Comparison of ENCODE assay signal across 8 mouse cellular contexts in the genomic region with DNA sequence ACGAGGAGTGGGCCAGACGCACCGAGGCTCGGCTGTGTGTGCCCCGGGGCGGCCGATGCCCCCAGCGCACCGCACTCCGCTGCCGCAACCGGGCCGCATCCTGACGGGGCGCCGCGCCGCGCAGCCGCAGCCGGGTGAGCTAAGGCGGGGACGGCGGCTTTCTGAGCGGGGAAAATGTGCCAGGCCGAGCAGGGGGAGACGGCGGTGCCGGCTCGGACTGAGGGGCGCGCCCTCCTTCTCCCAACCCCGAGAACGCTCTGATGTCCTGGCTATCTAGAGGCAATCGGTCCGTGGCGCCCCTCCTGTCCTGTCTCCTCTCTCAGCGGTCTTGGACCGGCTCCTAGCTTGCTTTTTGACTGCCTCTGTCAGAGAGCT. TPM values are rescaled to one million over a fixed set of nuclear protein-coding genes. Genes with fewer than 3 reads are reported as not detected.
DNase-seq lines count a peak whose midpoint lies in the region; ATAC-seq and TF ChIP-seq lines count a peak whose summit lies in the region.

No protein-coding gene starts in this region.

- peak overlapping the region; percentile 88 for H3K9ac ChIP-seq in heart, embryonic 16.5 days (ENCODE audit: low read length)
- H3K9ac ChIP-seq in heart, postnatal 0 days (replicated peaks; ENCODE audit: low read depth, low read length) = peak overlapping the region; percentile 77

- WGBS in heart, embryonic 16.5 days = under 1% methylated on average over 26 of the region's 39 CpGs
- under 1% methylated on average over 38 of the region's 39 CpGs for WGBS in heart, postnatal 0 days
- 0% methylated on average over 32 of the region's 39 CpGs for WGBS in macrophage (ENCODE audit: missing documents)

- no peak for TF ChIP-seq EP300 in heart, postnatal 0 days (IDR thresholded peaks at IDR 0.05; ENCODE audit: low read depth)

- TF ChIP-seq CTCF in Patski (IDR thresholded peaks at IDR 0.05) = no peak
- no peak for TF ChIP-seq CTCF in heart, postnatal 0 days (IDR thresholded peaks at IDR 0.05; ENCODE audit: low read depth)

- H3K9me3 ChIP-seq in heart, embryonic 16.5 days (replicated peaks; ENCODE audit: control insufficient read depth, low read length) = no peaks in the 10 kb centered on the region
- no peaks in the 10 kb centered on the region for H3K9me3 ChIP-seq in heart, postnatal 0 days (replicated peaks; ENCODE audit: control insufficient read depth, low read length)

- intact Hi-C loops in heart, postnatal 10 days (cut with DNase I) = no loop called here

- 0 out of 2 replicates have a peak, but pooled peaks cover 2% of the 10 kb centered on the region for H3K27me3 ChIP-seq in heart, embryonic 16.5 days (ENCODE audit: control insufficient read depth, insufficient read depth, low read length)
- H3K27me3 ChIP-seq in Patski = no peaks in the 10 kb centered on the region
- no peaks in the 10 kb centered on the region for H3K27me3 ChIP-seq in heart, postnatal 0 days (ENCODE audit: control insufficient read depth, insufficient read depth, low read length)

- no peaks in the 10 kb centered on the region for H3K79me2 ChIP-seq in macrophage (ENCODE audit: inconsistent target)

- CTCF ChIA-PET in Patski (lab: Charles Lee) = interaction anchor here (1.2 to 6.6 kb wide), 3 partner anchors 14 to 38 kb away, joined by 3 to 33 read pairs (median 17); no protein-coding TSS in a partner anchor

- no peak for DNase-seq in heart, postnatal 10 days
- DNase-seq in Patski (ENCODE audit: low read depth, low spot score) (no peak), MN1 (ENCODE audit: low spot score) (no peak)
- DNase-seq in heart, postnatal 0 days (ENCODE audit: low spot score) = no peak
- DNase-seq in ovary, adult 18-20 months (ENCODE audit: low spot score) = no peak
- no peak for DNase-seq in cerebellum, postnatal 36 days

- H3K36me3 ChIP-seq in heart, embryonic 16.5 days (ENCODE audit: control insufficient read depth, insufficient read depth) = peaks cover 20% of the 10 kb centered on the region
- H3K36me3 ChIP-seq in heart, postnatal 0 days (replicated peaks; ENCODE audit: control insufficient read depth, insufficient read depth, low read length) = peaks cover 34% of the 10 kb centered on the region
- peaks cover 25% of the 10 kb centered on the region; the same call in 1 of the 2 replicates for H3K36me3 ChIP-seq in macrophage (ENCODE audit: inconsistent target)

- POLR2A ChIA-PET in Patski (lab: Charles Lee) = interaction anchor here (0.7 to 1.9 kb wide), 4 partner anchors 14 to 38 kb away, joined by 3 to 5 read pairs (median 4); a partner anchor contains a TSS

- peak; percentile 61 for ATAC-seq in heart, embryonic 16.5 days (replicated peaks; ENCODE audit: extremely low read depth, insufficient read depth, low FRiP score)
- peak; percentile 37 for ATAC-seq in Patski
- peak; percentile 57 for ATAC-seq in heart, postnatal 0 days (ENCODE audit: insufficient read depth, low read depth)

- H3K27ac ChIP-seq in heart, embryonic 16.5 days (ENCODE audit: low read length) = peak overlapping the region; percentile 80
- H3K27ac ChIP-seq in heart, postnatal 0 days (ENCODE audit: low read depth) = peak overlapping the region; percentile 54; the same call in 1 of the 2 replicates
- no peak overlapping the region for H3K27ac ChIP-seq in macrophage

- H3K4me2 ChIP-seq in heart, embryonic 16.5 days (ENCODE audit: low read depth, low read length) = peak overlapping the region; percentile 92
- peak overlapping the region; percentile 94 for H3K4me2 ChIP-seq in heart, postnatal 0 days (ENCODE audit: low read depth, low read length)

- in situ Hi-C loops in Patski (cut with MboI; ENCODE audit: low pct_unique_long_range_greater_than_20kb) = no loop called here

- H3K4me3 ChIP-seq in heart, embryonic 16.5 days (ENCODE audit: low read length) = peak overlapping the region; percentile 72
- peak overlapping the region; percentile 87 for H3K4me3 ChIP-seq in heart, postnatal 0 days (ENCODE audit: low read depth, low read length)
- peak overlapping the region; percentile 67 for H3K4me3 ChIP-seq in macrophage (ENCODE audit: inconsistent target)

- peaks cover 10% of the 10 kb centered on the region for H3K4me1 ChIP-seq in heart, embryonic 16.5 days (ENCODE audit: control insufficient read depth, insufficient read depth, low read length)
- peaks cover 10% of the 10 kb centered on the region; the same call in 1 of the 2 replicates for H3K4me1 ChIP-seq in heart, postnatal 0 days (ENCODE audit: control insufficient read depth, insufficient read depth)

RNA-seq across cellular contexts. Expression of a gene that starts 0.4 kb away (rescaled TPM):
- polyA plus RNA-seq in heart, embryonic 16.5 days (2015; fragmentation: Nextera tagmentation; extraction: Ambion mirVana) = 10.6 and 11.5 TPM in 2 replicates
- 10 to 100 TPM; 21.4 to 22.4 TPM for total RNA-seq in heart, postnatal 10 days (2021)
- polyA plus RNA-seq in Patski (2021) (31.4 TPM), macrophage (2018) (11.2 to 17.7 TPM (median 17.3 TPM) in 3 replicates)
- total RNA-seq in heart, postnatal 0 days (2014; rRNA removed; ENCODE audit: low replicate concordance) = 28.2 and 30.0 TPM in 2 replicates
- polyA plus RNA-seq in heart, postnatal 0 days (2015; fragmentation: Nextera tagmentation; extraction: Ambion mirVana) = 8.4 and 8.6 TPM in 2 replicates
- total RNA-seq in macrophage (2018; cell fraction: chromatin; rRNA removed) = 10 to 100 TPM in 7 of 26 experiments, 1 to 10 TPM in 19; 1.3 to 15.6 (median 6.1) TPM
- total RNA-seq in macrophage (2018; cell fraction: cytosol; rRNA removed) = 10 to 100 TPM in 25 of 26 experiments, 1 to 10 TPM in 1; 8.2 to 21.1 (median 13.8) TPM
- 10 to 100 TPM in 24 of 26 experiments, 1 to 10 TPM in 2; 9.0 to 23.1 (median 14.2) TPM for total RNA-seq in macrophage (2018; cell fraction: nucleus; rRNA removed)

RNA-seq across cellular contexts. Expression of a gene that starts 14.5 kb away (rescaled TPM):
- 26.4 and 29.6 TPM in 2 replicates for polyA plus RNA-seq in heart, embryonic 16.5 days (2015; fragmentation: Nextera tagmentation; extraction: Ambion mirVana)
- total RNA-seq in heart, postnatal 10 days (2021) = 10 to 100 TPM; 37.2 to 37.4 TPM
- polyA plus RNA-seq in Patski (2021) = 52.9 TPM
- total RNA-seq in heart, postnatal 0 days (2014; rRNA removed; ENCODE audit: low replicate concordance) = 26.9 and 42.6 TPM in 2 replicates
- polyA plus RNA-seq in heart, postnatal 0 days (2015; fragmentation: Nextera tagmentation; extraction: Ambion mirVana) = 16.7 and 20.2 TPM in 2 replicates
- total RNA-seq in macrophage (2018; cell fraction: chromatin; rRNA removed) = 100 to 1,000 TPM in 7 of 26 experiments, 10 to 100 TPM in 19; 27.3 to 139 (median 73.3) TPM
- 10 to 100 TPM in 17 of 26 experiments, 1 to 10 TPM in 9; 5.3 to 17.3 (median 12.3) TPM for total RNA-seq in macrophage (2018; cell fraction: cytosol; rRNA removed)
- total RNA-seq in macrophage (2018; cell fraction: nucleus; rRNA removed) = 100 to 1,000 TPM in 2 of 26 experiments, 10 to 100 TPM in 24; 13.1 to 107 (median 39.2) TPM
- polyA plus RNA-seq in macrophage (2018) = 13.8 to 16.1 TPM (median 15.3 TPM) in 3 replicates

RNA-seq across cellular contexts. Expression of a gene that starts 15.5 kb away (rescaled TPM):
- polyA plus RNA-seq in heart, embryonic 16.5 days (2015; fragmentation: Nextera tagmentation; extraction: Ambion mirVana) = 27.2 and 31.4 TPM in 2 replicates
- total RNA-seq in heart, postnatal 10 days (2021) = 10 to 100 TPM; 14.3 to 17.5 TPM
- 28.7 TPM for polyA plus RNA-seq in Patski (2021)
- 23.5 and 56.9 TPM in 2 replicates for total RNA-seq in heart, postnatal 0 days (2014; rRNA removed; ENCODE audit: low replicate concordance)
- polyA plus RNA-seq in heart, postnatal 0 days (2015; fragmentation: Nextera tagmentation; extraction: Ambion mirVana) = 16.2 and 16.3 TPM in 2 replicates
- total RNA-seq in macrophage (2018; cell fraction: chromatin; rRNA removed) = 10 to 100 TPM in 11 of 26 experiments, 1 to 10 TPM in 15; 1.3 to 26.3 (median 5.9) TPM
- total RNA-seq in macrophage (2018; cell fraction: cytosol; rRNA removed) = 1 to 10 TPM; 3.2 to 6.0 (median 4.2) TPM
- total RNA-seq in macrophage (2018; cell fraction: nucleus; rRNA removed) = 10 to 100 TPM in 3 of 26 experiments, 1 to 10 TPM in 23; 1.6 to 18.9 (median 4.7) TPM
- 2.9 to 7.5 TPM (median 5.4 TPM) in 3 replicates for polyA plus RNA-seq in macrophage (2018)

RNA-seq across cellular contexts. Expression of a gene that starts 17.1 kb away (rescaled TPM):
- 16.3 and 17.2 TPM in 2 replicates for polyA plus RNA-seq in heart, embryonic 16.5 days (2015; fragmentation: Nextera tagmentation; extraction: Ambion mirVana)
- 10 to 100 TPM; 36.5 to 40.4 TPM for total RNA-seq in heart, postnatal 10 days (2021)
- polyA plus RNA-seq in Patski (2021) (50.0 TPM), macrophage (2018) (21.1 to 24.9 TPM (median 24.4 TPM) in 3 replicates)
- total RNA-seq in heart, postnatal 0 days (2014; rRNA removed; ENCODE audit: low replicate concordance) = 27.9 and 30.0 TPM in 2 replicates
- 14.2 and 14.5 TPM in 2 replicates for polyA plus RNA-seq in heart, postnatal 0 days (2015; fragmentation: Nextera tagmentation; extraction: Ambion mirVana)
- 10 to 100 TPM; 19.6 to 51.0 (median 33.2) TPM for total RNA-seq in macrophage (2018; cell fraction: chromatin; rRNA removed)
- 10 to 100 TPM; 16.7 to 41.3 (median 27.7) TPM for total RNA-seq in macrophage (2018; cell fraction: cytosol; rRNA removed)
- total RNA-seq in macrophage (2018; cell fraction: nucleus; rRNA removed) = 10 to 100 TPM; 14.1 to 42.2 (median 25.0) TPM

RNA-seq across cellular contexts. Expression of a gene that starts 43.7 kb away (rescaled TPM):
- polyA plus RNA-seq in heart, embryonic 16.5 days (2015; fragmentation: Nextera tagmentation; extraction: Ambion mirVana) = 0.32 TPM in 1 of 2 replicates, not detected in the other
- total RNA-seq in heart, postnatal 10 days (2021) = not detected
- polyA plus RNA-seq in Patski (2021) (0.18 TPM), macrophage (2018) (not detected in 3 replicates)
- not detected in 2 replicates for total RNA-seq in heart, postnatal 0 days (2014; rRNA removed; ENCODE audit: low replicate concordance)
- not detected in 2 replicates for polyA plus RNA-seq in heart, postnatal 0 days (2015; fragmentation: Nextera tagmentation; extraction: Ambion mirVana)
- total RNA-seq in macrophage (2018; cell fraction: chromatin; rRNA removed) = not detected
- not detected for total RNA-seq in macrophage (2018; cell fraction: cytosol; rRNA removed)
- not detected for total RNA-seq in macrophage (2018; cell fraction: nucleus; rRNA removed)
